Mouse (Mus musculus) c-Kit-positive CD71-negative TER-119-negative erythroid progenitor cells, embryonic 14.5 days (primary cell): ENCODE results near the gene Tnf.
A peak's percentile ranks its signal among the peaks of the same experiment; 100 is the strongest.
"Not testable (repeated sequence)": the region's sequence is repeated elsewhere in the genome, so short reads cannot be mapped to it uniquely, and the experiment has no call there.

ENCODE experiments used
- DNase-seq: peaks from one replicate; pipeline ENCODE4 v3.0.0-alpha.2; 2013; ENCODE audit warnings: low read depth

The Tnf gene

DNA sequence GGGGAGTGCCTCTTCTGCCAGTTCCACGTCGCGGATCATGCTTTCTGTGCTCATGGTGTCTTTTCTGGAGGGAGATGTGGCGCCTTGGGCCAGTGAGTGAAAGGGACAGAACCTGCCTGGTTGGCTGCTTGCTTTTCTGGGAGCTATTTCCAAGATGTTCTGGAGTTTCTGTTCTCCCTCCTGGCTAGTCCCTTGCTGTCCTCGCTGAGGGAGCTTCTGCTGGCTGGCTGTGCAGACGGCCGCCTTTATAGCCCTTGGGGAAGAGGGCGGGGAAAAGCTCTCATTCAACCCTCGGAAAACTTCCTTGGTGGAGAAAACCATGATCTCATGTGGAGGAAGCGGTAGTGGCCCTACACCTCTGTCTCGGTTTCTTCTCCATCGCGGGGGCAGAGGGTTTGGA is at the start of gene Tnf:
Tnf (minus strand) TSS at position 221 of the 400 bp plus-strand sequence.
- DNase-seq = no peak

DNA sequence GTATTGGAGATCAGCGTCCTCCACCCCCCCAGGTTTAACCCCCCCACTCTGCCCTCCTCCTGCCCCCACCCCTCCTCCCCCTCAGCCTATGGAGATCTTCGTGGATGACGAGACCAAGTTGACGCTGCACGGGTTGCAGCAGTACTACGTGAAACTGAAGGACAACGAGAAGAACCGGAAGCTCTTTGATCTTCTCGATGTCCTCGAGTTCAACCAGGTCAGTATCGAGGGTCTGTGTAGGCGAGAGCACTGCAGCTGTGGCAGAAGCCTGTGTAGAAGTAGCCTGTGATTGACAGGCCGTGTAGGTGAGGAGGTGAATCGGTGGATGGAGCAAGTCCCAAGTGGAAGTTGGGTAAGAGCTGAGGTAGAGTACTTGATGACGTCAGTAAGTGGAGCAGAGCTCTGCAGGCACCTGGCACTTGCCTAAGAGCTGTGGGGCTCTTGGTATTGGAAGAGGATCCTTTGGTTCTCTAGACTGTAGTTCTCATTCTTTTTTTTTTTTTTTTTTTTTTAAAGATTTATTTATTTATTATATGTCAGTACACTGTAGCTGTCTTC is 49.4 kb upstream of the Tnf start:
- no peak for DNase-seq

DNA sequence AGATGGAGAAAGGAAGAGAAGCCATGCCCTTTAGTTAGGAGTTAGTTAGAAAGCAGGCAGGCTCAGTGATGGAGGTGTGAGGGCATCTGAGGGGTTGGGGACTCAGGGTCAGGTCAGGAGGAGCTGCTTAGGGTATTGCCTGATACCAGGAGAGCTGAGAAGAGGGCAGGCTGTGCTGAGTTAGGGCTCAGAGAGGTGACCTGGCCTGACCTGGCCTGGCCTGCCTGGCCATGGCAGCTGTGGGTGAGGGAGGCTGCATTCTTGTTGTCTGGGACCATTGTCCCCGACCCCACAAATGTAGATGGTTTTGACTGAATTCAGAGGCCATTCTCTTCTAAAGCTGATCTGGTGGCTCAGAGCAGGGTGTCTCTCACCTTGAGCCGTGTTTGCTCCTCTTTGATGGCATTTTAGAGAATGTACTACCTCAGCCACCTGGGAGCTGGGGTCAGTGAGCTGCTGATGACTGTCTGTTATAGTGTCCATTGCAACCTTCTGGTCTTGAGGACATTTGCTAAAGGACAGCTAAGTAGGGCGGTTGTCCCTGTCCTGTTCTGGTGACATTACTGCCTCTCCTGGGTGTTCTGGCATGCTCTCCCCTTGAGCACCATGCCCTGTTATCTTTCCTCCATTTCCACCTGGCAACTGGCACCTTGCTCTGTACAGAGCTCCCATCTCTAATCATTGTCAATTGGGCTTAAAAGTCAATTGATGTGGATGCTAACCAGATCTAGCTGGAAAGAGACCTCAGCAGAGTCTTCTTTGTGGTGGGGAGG is 48.7 kb upstream of the Tnf start:
- no peak for DNase-seq

DNA sequence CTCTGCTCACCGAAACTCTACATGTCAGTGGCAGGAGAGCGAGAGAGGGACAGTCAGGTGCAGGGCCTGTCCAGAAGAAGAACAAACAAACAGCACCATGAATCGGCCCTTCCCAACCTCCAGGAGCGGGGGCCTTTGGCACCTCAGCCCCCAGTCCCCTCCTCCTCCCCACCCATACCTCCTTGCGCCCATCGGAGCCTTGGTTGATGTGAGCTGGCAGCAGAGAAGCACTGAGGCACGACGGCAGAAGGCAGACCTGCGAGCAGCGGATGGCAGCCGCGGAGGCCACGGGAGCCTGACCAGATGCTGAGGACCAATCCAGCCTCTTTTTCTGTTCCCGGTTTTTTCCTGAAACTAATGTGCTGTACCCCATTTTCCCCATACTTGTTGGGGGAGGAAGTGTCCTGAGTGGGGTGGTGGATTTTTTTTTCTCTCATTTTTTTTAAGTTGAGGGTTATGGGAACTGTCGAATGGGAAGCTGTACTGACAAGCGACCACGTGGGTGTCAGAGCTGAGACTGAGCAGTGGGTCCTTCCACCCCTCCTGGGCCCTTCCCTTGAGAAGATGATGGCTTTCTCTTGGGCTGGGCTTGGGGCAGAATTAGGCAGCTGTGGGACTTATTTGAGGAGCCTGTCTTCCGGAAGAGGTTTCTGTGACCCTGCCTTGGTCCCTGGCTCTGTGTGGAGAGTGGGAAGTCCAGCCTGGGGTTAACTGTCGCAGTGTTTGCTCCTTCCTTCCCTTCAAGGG is 47.8 kb upstream of the Tnf start:
- no peak for DNase-seq

DNA sequence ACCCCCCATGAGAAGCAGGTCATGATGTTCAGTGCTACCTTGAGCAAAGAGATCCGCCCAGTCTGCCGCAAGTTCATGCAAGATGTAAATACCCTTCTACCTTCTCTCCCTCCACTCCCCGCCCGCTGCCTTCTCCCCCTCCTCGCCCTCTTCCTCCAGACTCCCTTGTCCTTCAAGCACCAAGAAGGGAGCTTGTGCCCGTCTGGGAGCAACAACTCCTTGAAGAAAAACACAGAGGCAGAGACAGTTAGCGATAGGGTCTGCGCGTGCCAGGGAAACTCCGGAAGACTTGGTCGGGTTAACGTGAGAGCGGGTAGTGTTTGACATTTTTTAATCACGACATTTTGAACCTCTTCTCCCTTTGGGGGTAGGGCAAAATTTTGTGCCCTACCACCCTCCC is 47.2 kb upstream of the Tnf start:
- DNase-seq = no peak

DNA sequence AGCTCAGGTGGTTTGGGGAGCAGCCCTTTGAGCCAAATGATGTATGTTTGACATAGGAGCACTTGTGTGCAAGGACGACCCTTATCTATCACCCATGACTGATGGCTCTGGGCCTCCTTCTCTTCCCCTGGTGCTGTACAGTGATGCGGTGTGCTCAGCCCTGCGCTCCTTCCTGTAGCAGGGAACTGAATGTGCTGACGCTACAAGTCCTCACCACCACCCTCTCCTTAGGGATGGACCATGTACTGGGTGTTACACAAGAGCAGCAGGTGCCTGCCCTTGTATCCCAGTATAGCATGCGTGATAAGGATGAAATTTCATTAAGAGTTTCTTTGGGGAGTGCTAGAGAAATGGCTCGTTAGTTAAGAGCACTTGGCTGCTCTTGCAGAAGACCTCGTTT is 45.3 kb upstream of the Tnf start:
- DNase-seq = no peak

DNA sequence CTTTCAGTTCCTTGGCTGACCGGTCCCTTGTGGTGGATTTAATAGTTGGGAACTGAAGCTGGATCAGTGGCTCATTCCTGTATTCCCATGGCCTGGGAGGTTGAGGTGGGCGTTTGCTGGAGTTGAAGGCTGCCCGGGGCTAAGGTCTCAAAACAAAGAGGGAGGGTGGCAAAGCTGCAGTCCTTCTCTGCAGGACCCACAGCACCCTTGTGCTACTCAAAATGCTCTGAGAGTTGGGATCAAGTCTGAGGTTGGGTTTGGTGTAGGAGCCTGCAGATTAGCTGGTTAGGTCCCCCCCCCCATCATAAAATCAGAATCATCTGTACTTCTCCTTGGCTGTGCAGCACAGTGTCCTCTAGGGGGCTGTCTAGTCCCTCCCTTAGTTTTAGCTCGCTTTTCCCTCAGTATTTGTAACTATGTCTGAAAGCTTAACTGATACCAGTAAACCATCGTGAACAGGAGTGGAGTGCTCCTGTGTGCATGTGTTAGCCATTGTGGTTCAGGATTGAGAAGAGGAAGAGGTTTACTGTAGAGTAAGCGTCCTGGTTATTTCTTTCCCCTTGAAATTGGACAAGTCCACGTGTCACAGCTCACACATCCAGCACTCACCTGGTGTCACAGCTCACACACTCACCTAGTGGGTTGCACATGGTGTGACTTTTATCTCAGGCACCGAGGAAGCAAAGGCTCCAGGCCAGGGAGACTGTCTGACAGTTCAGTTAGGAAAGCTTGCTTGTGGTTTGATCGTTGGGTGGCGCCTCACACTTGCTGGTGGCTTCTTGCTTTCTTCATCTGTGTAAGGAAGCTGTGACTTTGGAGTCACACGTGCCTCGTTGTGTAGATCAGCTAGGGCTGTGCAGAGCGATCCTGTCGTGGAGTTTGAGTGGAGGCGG is 44.2 kb upstream of the Tnf start:
- no peak for DNase-seq

DNA sequence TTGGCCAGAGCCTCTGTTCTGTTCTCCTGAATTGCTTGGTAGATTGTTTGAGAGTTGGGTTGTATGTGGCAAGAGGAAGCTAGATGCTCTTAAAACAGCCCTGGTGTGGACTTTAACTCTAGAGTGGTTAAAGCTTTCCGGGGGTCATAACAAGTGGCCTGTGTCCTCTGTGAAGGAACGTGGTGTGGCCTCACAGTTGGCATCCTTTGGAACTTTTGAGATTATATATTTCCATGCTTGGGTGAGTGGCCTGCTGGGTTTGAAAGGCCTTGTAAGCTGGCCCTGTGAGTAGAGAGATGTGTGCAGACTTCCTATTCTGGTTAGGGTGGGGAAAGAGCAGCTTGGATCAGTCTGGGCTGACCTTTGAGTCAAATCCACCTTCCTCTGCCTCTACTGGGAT is 43.2 kb upstream of the Tnf start:
- DNase-seq = no peak

DNA sequence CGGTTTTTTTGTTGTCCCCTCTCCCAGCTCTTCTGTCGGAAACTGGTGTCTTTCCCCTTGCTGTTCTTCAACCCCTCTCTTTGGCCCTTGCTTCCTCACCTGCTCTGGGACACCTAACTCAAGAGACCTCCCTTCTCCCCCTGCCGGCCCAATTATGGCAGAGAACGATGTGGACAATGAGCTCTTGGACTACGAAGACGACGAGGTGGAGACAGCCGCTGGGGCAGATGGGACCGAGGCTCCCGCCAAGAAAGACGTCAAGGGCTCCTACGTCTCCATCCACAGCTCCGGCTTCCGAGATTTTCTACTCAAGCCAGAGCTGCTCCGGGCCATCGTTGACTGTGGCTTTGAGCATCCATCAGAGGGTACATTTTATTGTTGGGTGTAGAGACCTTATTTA is 41.3 kb upstream of the Tnf start:
- DNase-seq = no peak

DNA sequence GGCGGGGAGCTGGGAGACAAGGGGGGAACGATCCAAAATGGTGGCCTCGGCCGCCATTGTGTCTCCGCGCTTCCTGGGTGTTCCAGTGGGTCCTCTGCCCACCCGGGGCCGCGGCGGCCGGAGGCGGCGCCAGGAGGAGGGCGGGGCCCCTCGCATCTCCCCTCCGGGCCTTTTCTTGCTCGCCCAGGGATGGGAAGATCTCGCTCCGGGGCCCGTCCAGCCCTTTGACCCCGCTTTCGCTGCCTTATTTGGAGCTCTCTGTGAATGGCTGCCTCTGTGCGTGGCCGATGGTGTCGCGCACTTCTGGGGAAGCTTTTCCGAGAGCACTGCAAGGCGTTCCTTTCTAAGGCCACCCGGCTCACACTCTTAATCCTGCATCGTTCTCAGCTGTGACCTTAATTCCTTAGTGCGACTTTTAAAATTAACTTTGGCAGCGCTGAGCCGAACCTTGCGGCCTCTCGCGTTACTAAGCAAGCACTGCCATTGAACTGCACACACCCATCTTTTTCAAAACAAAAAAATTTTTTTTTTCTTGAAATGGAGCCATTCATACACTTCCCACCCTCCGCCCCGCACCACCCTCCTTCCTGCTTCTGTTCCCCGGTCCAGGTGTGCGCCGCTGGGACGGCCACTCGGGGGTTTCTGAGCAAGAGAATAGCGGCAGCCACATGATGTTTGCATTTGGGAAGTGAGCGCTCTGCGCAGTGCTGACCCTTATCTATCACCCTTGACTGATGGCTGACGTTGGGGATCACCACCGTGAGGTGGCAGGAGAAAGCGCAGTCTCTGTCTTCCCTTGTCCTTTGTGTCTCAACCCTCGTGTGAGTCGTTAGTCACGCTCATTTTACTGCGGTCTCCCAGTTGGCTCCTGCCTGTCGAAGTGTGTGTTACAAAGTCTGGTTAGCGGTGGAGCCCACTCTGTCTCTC is 40.5 kb upstream of the Tnf start:
- DNase-seq = no peak

DNA sequence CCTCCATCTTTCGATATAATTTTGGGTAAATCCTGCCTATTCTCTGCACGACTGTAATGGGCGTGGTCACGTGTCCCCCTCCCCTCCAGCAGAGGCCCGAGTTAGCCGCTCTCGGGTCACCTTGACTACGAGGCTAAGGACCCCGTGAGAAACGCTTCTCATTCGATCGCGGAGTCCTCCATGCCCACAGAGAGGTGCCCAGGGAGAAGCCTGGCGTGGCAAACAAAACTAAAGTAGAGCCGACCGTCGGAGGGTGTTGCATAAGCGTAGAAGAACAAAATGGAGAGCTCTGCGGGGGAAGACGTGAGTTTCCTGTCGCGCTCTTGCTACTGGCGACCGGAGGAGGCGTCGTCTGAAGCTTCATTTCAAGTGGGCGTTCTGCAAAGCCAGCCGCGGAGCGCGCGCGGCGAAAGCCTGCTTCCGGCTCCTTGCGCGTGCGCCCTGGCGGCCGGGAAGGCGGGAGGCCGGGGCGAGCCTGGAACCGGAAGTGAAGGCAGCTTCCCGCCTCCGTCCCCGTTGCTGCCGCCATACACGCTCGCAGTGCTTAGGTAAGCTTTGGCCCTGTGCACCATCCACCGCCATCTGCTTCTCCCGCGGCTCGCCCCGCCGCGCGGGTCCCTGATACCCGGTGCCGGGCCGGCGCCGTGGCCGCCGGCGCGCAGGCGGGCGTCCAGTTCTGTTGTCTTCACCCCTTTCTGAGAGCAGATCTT is 39.7 kb upstream of the Tnf start, which contains the start of gene Ddx39b:
Ddx39b (plus strand) TSS at position 442 of the 710 bp plus-strand sequence.
- peak; percentile 88 for DNase-seq

DNA sequence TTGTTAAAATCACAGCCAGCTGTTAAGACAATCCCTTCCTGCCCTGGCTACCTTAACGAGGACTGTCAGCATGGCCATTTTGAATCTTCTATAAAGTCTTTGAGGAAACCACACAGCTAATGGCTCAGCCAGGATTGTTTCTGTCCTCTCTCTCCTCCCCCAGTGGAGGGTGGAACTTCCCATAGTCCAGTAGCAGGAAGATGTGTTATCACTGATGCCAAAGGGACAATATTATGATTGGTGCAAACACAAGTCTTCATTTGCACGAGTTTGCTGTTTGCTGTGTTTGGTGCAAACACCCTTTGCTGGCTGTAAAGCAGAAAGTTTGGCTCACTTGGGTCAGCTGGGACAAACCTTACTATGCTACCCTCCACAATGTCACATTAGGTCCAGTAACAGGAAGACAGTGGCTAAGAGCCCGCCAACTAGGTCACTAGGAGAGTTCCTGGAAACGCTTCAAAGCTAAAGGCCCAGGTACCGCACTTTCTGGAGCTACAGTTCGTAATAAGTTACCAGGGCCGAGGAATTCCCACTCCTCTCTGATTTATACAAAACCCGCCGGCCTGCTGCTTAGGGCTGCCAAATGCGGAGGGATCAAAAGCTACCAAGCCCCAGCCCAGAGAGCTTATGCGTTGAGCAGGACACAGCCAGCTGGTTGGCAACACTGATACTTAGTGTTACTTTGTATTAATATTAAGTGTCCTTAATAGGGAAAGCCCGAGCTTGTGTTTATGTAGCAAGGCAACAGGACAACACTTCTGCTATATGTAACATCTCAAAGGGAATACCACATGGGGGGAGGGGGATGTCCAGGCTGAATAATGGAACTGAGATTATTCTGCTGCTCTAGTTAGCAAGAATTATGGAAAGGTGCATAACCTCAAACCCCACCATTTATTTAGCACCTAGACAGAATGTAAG is 38.8 kb upstream of the Tnf start:
- no peak for DNase-seq

DNA sequence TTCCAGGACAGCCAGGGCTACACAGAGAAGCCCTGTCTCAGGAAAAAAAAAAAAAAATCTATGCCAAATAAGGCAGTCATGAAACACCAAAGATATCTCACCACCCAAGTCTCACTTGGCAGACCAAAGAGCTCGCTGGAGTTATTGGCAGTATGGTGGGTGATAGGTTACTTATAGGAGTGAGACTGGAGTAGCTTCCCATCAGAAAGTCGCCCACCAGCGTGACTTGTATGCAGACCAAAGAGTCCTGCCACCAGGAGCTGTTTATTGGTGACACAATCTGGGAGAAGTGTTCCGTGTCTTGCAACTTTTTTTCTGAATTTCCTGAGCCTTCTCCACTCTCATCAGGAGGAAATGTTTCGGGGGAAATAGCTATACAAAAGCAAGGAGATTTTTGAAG is 37.9 kb upstream of the Tnf start:
- no peak for DNase-seq

DNA sequence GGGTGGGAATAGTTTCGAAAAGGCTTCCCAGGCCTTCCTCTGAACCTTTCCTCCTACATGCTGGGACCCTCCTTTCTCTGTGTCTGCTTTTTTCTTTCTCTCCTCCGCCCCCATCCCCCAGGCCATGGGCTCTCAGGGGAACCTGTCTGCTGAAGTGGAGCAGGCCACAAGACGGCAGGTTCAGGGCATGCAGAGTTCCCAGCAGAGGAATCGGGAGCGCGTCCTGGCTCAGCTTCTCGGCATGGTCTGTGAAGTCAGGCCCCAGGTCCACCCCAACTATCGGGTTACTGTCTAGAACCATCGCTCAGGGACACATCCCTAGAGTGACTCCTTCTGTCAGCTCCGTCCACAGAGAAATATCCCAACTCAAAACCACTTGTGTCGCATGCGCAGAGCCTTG is 35.7 kb upstream of the Tnf start:
- no peak for DNase-seq

DNA sequence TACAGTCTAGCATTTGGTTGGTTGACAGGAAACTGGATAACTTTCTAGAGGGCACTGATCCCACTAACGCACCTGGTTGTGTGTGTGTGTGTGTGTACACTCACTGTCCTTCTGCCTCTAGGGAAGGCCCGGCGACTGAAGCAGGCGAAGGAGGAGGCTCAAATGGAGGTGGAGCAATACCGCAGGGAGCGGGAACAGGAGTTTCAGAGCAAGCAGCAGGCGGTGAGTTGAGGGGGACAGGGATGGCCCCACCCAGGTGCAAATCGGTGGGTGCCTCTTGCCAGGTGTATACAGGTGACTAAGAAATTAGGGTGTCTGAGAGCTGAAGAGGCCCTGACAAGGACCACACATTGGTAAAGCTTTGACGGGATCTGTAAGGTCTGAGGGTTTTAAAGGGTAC is 35.2 kb upstream of the Tnf start:
- DNase-seq = no peak

DNA sequence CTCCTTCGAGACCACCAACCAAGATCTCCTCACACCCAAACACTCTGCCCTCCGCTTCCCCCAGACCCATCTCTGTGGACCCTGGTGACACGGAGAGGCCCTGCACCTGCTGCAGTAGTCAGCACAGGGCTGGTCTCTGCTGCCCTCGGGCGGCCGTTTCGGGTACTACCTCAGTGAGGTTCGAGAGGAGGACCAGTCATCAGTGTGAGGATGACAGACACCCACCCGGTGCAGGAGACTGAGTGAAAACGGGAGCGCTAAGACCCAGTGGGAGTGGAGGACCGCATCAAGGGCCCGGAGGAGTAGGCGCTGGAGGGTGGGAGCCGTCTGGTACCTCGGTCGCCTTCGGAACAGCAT is 34.6 kb upstream of the Tnf start:
- peak; percentile 89 for DNase-seq

DNA sequence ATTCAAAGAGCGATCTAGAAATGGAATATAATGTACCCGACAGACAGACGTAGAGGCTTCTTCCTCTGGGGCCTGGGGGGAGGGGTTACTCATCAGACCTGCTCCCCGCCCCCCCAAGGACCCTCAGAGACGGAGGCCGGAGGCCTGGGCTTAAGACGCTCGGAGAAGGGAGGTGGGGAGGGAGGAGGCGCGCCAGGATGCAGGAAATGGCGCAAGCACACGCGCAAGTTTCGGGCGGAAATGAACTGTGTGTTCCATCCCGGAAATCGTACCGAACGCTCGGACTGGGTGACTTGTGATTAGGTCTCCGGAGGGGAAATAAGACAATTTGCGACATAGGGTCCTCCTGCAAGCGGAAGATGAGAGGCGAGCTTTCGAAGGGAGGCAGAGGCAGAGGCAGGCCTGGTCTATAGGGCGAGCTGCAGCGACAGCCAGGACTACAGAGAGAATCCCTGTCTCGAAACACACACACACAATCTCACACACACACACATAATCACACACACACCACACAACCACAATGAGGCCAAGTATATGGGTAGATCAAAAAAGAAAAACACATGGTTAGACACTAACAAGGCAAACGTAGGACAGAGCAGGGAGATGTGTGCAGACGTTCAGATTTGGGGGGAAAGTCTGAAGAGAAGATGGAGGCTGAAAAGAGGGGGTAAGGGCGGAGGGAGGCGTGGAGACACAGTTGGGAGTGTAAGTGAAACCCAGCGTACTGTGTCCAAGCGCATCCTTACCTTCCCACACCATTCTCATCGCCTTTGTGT is 34.0 kb upstream of the Tnf start, which contains the start of gene Nfkbil1:
Nfkbil1 (minus strand) TSS at position 179 of the 776 bp plus-strand sequence.
- DNase-seq = peak; percentile 95

DNA sequence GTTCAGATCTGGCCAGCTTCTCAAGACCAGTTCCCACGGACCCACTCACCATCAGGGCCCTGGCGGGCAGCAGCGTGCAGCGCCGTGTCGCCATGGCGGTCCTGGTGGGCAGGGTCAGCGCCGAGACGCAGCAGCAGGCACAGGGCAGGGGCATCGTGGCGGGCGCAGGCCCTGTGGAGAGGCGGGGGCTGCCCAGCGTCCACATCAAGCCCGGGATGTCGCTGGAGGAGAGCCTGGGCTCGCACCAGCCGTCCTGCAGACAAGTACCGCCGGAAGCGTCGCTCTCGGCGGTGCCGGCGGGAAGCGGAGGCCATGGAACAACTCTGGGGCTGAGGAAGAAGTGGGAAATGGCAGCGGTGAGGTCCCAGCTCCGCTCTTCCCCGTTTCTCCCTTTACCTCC is 33.1 kb upstream of the Tnf start:
- DNase-seq = no peak

DNA sequence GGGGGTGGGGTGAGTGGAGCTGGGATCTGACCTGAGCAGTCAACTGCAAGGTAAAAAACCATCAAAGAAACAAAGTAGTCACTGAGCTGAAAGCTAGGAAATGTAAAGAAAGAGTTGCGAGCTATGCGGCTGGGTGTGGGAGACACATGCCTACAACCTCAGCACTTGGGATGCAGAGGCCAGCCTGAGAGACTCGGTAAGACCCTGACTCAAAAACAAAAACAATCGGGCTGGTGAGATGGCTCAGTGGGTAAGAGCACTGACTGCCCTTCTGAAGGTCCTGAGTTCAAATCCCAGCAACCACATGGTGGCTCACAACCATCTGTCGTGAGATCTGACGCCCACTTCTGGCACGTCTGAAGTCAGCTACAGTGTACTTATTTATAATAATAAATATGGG is 32.3 kb upstream of the Tnf start:
- not testable (repeated sequence) for DNase-seq
